Mouse (Mus musculus): Measurements from ENCODE around the gene Nfya. TPM values are rescaled to one million over a fixed set of nuclear protein-coding genes. Genes with fewer than 3 reads are reported as not detected.
A peak's percentile ranks its signal among the peaks of the same experiment; 100 is the strongest.

Gene Nfya
- total and polyA plus RNA-seq, 3 experiments: 56.9 to 97.8 TPM; not detected in 1

DNA sequence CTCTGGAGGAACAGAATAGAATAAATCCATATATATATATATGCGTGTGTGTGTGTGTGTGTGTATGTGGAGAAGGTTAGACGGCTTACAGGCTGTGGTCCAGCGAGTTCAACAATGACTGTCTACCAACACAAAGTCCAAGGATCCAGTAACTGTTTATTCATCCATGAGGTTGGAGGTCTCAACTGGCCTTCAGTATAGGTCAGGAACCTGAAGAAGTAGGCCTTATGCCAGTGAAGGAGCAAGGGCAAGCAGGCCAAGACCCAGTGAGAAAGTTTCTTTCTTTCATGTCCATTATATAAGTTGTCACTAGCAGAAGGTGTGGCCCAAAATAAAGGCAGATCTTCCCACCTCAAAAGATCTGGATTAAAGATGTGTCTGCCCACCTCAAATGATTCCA lies 7.0 kb downstream of the Nfya start:
- Histone ChIP-seq H3K9me3 (replicated peaks; ENCODE audit: insufficient read depth, low read length) (no peaks in the 10 kb centered on the region), H3K79me2 (ENCODE audit: control insufficient read depth, insufficient read depth, low read length, poor library complexity) (peaks cover 75% of the 10 kb centered on the region), H3K9ac (ENCODE audit: control insufficient read depth, low read depth, low read length, poor library complexity, severe bottlenecking) (no peak overlapping the region), H3K4me3 (ENCODE audit: control insufficient read depth in 1 of 2, insufficient read depth in 1 of 2, low read depth in 2 of 2, low read length in 2 of 2) (no peak overlapping the region), H3K27me3 (ENCODE audit: control insufficient read depth in 1 of 2, insufficient read depth in 2 of 2, low read length in 2 of 2) (no peaks in the 10 kb centered on the region), H3K4me1 (ENCODE audit: control insufficient read depth in 1 of 2, insufficient read depth in 2 of 2, low read length in 2 of 2) (peaks cover 9 to 23% of the 10 kb centered on the region in 2 experiments), H3K36me3 (ENCODE audit: control insufficient read depth in 1 of 2, insufficient read depth in 2 of 2, low read length in 2 of 2) (peaks cover 34 to 36% of the 10 kb centered on the region in 2 experiments), H3K27ac (ENCODE audit: control insufficient read depth, low read depth, low read length) (no peak overlapping the region)
- TF ChIP-seq MYC (IDR thresholded peaks at IDR 0.05; ENCODE audit: low read depth, low read length) (no peak), ZNF384 (IDR thresholded peaks at IDR 0.05; ENCODE audit: low read depth, low read length) (no peak)
- no peak for DNase-seq (ENCODE audit: low read depth, low spot score)

DNA sequence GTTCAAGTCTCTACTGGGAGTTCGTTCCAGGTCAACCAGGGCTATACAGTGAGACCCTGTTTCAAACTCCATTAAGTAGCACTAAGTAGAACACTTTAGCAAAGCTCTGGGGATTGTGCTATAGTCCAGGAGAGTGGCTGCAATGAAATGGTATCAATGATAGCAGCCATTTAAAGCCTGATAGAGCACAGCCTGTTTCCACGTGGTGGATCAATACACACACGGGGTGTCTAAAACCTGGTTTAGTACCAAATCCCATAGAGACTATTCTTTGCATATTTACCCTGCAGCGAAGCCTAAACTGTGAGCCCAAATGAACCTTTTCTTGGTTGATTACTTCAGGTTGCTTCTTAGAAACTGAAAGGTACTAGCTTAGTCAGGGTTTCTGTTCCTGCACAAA lies 8.0 kb downstream of the Nfya start:
- H3K27ac ChIP-seq (ENCODE audit: control insufficient read depth, low read depth, low read length): no peak overlapping the region

GRCm38 (mm10) chr17:48392616-48393015 lies 17.1 kb downstream of the Nfya start:
- Histone ChIP-seq H3K9me3 (replicated peaks; ENCODE audit: insufficient read depth, low read length) (no peaks in the 10 kb centered on the region), H3K4me3 (ENCODE audit: control insufficient read depth in 1 of 2, insufficient read depth in 1 of 2, low read depth in 2 of 2, low read length in 2 of 2) (no peak overlapping the region), H3K27ac (ENCODE audit: control insufficient read depth, low read depth, low read length) (no peak overlapping the region), H3K4me1 (ENCODE audit: control insufficient read depth in 1 of 2, insufficient read depth in 2 of 2, low read length in 2 of 2) (no peaks in the 10 kb centered on the region), H3K9ac (ENCODE audit: control insufficient read depth, low read depth, low read length, poor library complexity, severe bottlenecking) (no peak overlapping the region), H3K27me3 (ENCODE audit: control insufficient read depth in 1 of 2, insufficient read depth in 2 of 2, low read length in 2 of 2) (no peaks in the 10 kb centered on the region), H3K36me3 (ENCODE audit: control insufficient read depth in 1 of 2, insufficient read depth in 2 of 2, low read length in 2 of 2) (peaks cover 0 to 63% of the 10 kb centered on the region in 2 experiments; a peak in 2 of 4 replicates), H3K79me2 (ENCODE audit: control insufficient read depth, insufficient read depth, low read length, poor library complexity) (peaks cover 6% of the 10 kb centered on the region; the same call in 1 of the 2 replicates)
- TF ChIP-seq USF2 (IDR thresholded peaks at IDR 0.05; ENCODE audit: borderline replicate concordance in 1 of 2, insufficient read depth in 1 of 2, low read depth in 1 of 2, low read length in 2 of 2): no peak
- no peak for TF ChIP-seq HCFC1 (IDR thresholded peaks at IDR 0.05; ENCODE audit: low read depth, low read length)
- no peak for DNase-seq (ENCODE audit: low read depth, low spot score)

More for the DNA sequence above, 8.0 kb downstream of the Nfya start:
- DNase-seq (ENCODE audit: low read depth, low spot score): no peak
- H3K4me1 ChIP-seq (ENCODE audit: control insufficient read depth in 1 of 2, insufficient read depth in 2 of 2, low read length in 2 of 2): peaks cover 8 to 13% of the 10 kb centered on the region in 2 experiments
- peaks cover 25 to 43% of the 10 kb centered on the region in 2 experiments for H3K36me3 ChIP-seq (ENCODE audit: control insufficient read depth in 1 of 2, insufficient read depth in 2 of 2, low read length in 2 of 2)
- no peaks in the 10 kb centered on the region for H3K9me3 ChIP-seq (replicated peaks; ENCODE audit: insufficient read depth, low read length)
- peaks cover 68% of the 10 kb centered on the region for H3K79me2 ChIP-seq (ENCODE audit: control insufficient read depth, insufficient read depth, low read length, poor library complexity)
- no peak overlapping the region for H3K9ac ChIP-seq (ENCODE audit: control insufficient read depth, low read depth, low read length, poor library complexity, severe bottlenecking)
- H3K4me3 ChIP-seq (ENCODE audit: control insufficient read depth in 1 of 2, insufficient read depth in 1 of 2, low read depth in 2 of 2, low read length in 2 of 2): no peak overlapping the region
- no peaks in the 10 kb centered on the region for H3K27me3 ChIP-seq (ENCODE audit: control insufficient read depth in 1 of 2, insufficient read depth in 2 of 2, low read length in 2 of 2)
- TF ChIP-seq USF2 (IDR thresholded peaks at IDR 0.05; ENCODE audit: borderline replicate concordance in 1 of 2, insufficient read depth in 1 of 2, low read depth in 1 of 2, low read length in 2 of 2) (no peak), POLR2A (IDR thresholded peaks at IDR 0.05; ENCODE audit: control insufficient read depth in 1 of 2, insufficient read depth in 1 of 2, low read depth in 1 of 2, low read length in 2 of 2, poor library complexity in 1 of 2) (0 out of 4 replicates have a peak, but pooled peaks of 1 of the 2 experiments have one; percentile 1)

GRCm38 (mm10) chr17:48391446-48391845 lies 18.3 kb downstream of the Nfya start:
- TF ChIP-seq SMC3 (IDR thresholded peaks at IDR 0.05; ENCODE audit: low read depth, low read length): no peak
- no peak for TF ChIP-seq ETS1 (IDR thresholded peaks at IDR 0.05; ENCODE audit: low read depth, low read length)
- no peak for TF ChIP-seq CHD2 (IDR thresholded peaks at IDR 0.05; ENCODE audit: low read length)
- TF ChIP-seq GABPA (IDR thresholded peaks at IDR 0.05; ENCODE audit: low read depth, low read length): no peak
- no peak for TF ChIP-seq MYC (IDR thresholded peaks at IDR 0.05; ENCODE audit: low read depth, low read length)
- no peak for TF ChIP-seq MEF2A (IDR thresholded peaks at IDR 0.05; ENCODE audit: extremely low read depth, insufficient replicate concordance, low read depth, low read length, poor library complexity, severe bottlenecking)
- TF ChIP-seq MYB (IDR thresholded peaks at IDR 0.05; ENCODE audit: low read depth, low read length): no peak
- no peak for TF ChIP-seq USF1 (IDR thresholded peaks at IDR 0.05; ENCODE audit: low read depth, low read length)
- no peak for TF ChIP-seq BHLHE40 (IDR thresholded peaks at IDR 0.05; ENCODE audit: borderline replicate concordance, low read depth, low read length)
- TF ChIP-seq SIN3A (IDR thresholded peaks at IDR 0.05; ENCODE audit: low read length): no peak
- TF ChIP-seq NELFE (IDR thresholded peaks at IDR 0.05; ENCODE audit: low read depth, low read length): no peak
- no peak for TF ChIP-seq EP300 (IDR thresholded peaks at IDR 0.05; ENCODE audit: low read depth in 1 of 2, low read length in 2 of 2)
- no peak for TF ChIP-seq GATA1 (IDR thresholded peaks at IDR 0.05; ENCODE audit: low read depth, low read length)
- no peak for TF ChIP-seq POLR2AphosphoS5 (IDR thresholded peaks at IDR 0.05; ENCODE audit: borderline replicate concordance, low read depth, low read length)
- no peak for TF ChIP-seq TBP (IDR thresholded peaks at IDR 0.05; ENCODE audit: low read depth, low read length)
- Histone ChIP-seq H3K4me1 (ENCODE audit: control insufficient read depth in 1 of 2, insufficient read depth in 2 of 2, low read length in 2 of 2) (no peaks in the 10 kb centered on the region), H3K36me3 (ENCODE audit: control insufficient read depth in 1 of 2, insufficient read depth in 2 of 2, low read length in 2 of 2) (peaks cover 8 to 53% of the 10 kb centered on the region in 2 experiments), H3K79me2 (ENCODE audit: control insufficient read depth, insufficient read depth, low read length, poor library complexity) (0 out of 2 replicates have a peak, but pooled peaks cover 2% of the 10 kb centered on the region), H3K9me3 (replicated peaks; ENCODE audit: insufficient read depth, low read length) (no peaks in the 10 kb centered on the region), H3K27ac (ENCODE audit: control insufficient read depth, low read depth, low read length) (no peak overlapping the region), H3K27me3 (ENCODE audit: control insufficient read depth in 1 of 2, insufficient read depth in 2 of 2, low read length in 2 of 2) (no peaks in the 10 kb centered on the region), H3K9ac (ENCODE audit: control insufficient read depth, low read depth, low read length, poor library complexity, severe bottlenecking) (no peak overlapping the region), H3K4me3 (ENCODE audit: control insufficient read depth in 1 of 2, insufficient read depth in 1 of 2, low read depth in 2 of 2, low read length in 2 of 2) (no peak overlapping the region)
- DNase-seq (ENCODE audit: low read depth, low spot score): no peak
